In genomic region chr1:84848801-84849455, GRCm38 (mm10) we compare ENCODE assay signal across 14 mouse cellular contexts.
"Had no signal": no experiment of that assay in that cellular context is flagged by ENCODE, and none has a peak within 500 bp of the region (broad histone marks: within the 10 kb centered on the region; RNA-seq: fewer than 3 reads in every experiment).

No protein-coding gene starts in this region.

- H3K9ac ChIP-seq: limb, embryonic 15.5 days; liver, embryonic 12.5 days; lung, embryonic 14.5 days; midbrain, embryonic 12.5 days had no signal

- H3K36me3 ChIP-seq: liver, embryonic 12.5 days had no signal

- H3K9me3 ChIP-seq: limb, embryonic 15.5 days; liver, embryonic 12.5 days; megakaryocyte, embryonic 14.5 days; midbrain, embryonic 12.5 days had no signal

- H3K4me1 ChIP-seq: limb, embryonic 15.5 days had no signal

- ATAC-seq: liver, embryonic 12.5 days had no signal

- H3K4me3 ChIP-seq: layer of hippocampus, adult 2 months; left cerebral cortex, adult 2 months; limb, embryonic 15.5 days; liver, embryonic 12.5 days; megakaryocyte, embryonic 14.5 days; midbrain, embryonic 12.5 days had no signal

- H3K4me2 ChIP-seq: limb, embryonic 15.5 days; liver, embryonic 12.5 days; lung, embryonic 14.5 days; midbrain, embryonic 12.5 days had no signal

- DNase-seq: kidney, adult 18-20 months; kidney, postnatal 25 days; lung, embryonic 14.5 days; lung, postnatal 10 days; right cerebral cortex, postnatal 14 days; thymus, adult 2 months; thymus, postnatal 25 days had no signal

- H3K27me3 ChIP-seq: limb, embryonic 15.5 days; liver, embryonic 12.5 days; megakaryocyte, embryonic 14.5 days; midbrain, embryonic 12.5 days had no signal

- H3K27ac ChIP-seq: layer of hippocampus, adult 2 months; left cerebral cortex, adult 2 months; limb, embryonic 15.5 days; liver, embryonic 12.5 days; macrophage; midbrain, embryonic 12.5 days had no signal
